Mouse (Mus musculus): Measurements from ENCODE around the gene Atrnl1. TPM values are rescaled to one million over a fixed set of nuclear protein-coding genes. Genes with fewer than 3 reads are reported as not detected.

The Atrnl1 gene
- total RNA-seq, 1 experiment, result 6.7 TPM

GRCm38 (mm10) chr19:57957363-57957762 is 346.5 kb downstream of the Atrnl1 start:
- TF ChIP-seq MAFK (IDR thresholded peaks at IDR 0.05; ENCODE audit: insufficient read depth, low read depth, low read length) (no peak), ZNF384 (IDR thresholded peaks at IDR 0.05; ENCODE audit: low read depth, low read length) (no peak), HCFC1 (IDR thresholded peaks at IDR 0.05; ENCODE audit: borderline replicate concordance, insufficient read depth, low read length) (no peak), CHD2 (IDR thresholded peaks at IDR 0.05; ENCODE audit: low read depth, low read length) (no peak), ZC3H11A (IDR thresholded peaks at IDR 0.05; ENCODE audit: borderline replicate concordance, low read depth, low read length) (no peak)
- Histone ChIP-seq H3K27ac (ENCODE audit: insufficient read depth, low read depth, low read length, poor library complexity, severe bottlenecking) (no peak overlapping the region), H3K4me3 (ENCODE audit: insufficient read depth in 1 of 2, low read depth in 1 of 2, low read length in 2 of 2, poor library complexity in 1 of 2, severe bottlenecking in 1 of 2) (no peak overlapping the region), H3K4me1 (ENCODE audit: control insufficient read depth in 2 of 2, insufficient read depth in 2 of 2, low read length in 2 of 2, poor library complexity in 1 of 2) (peaks cover 0 to 3% of the 10 kb centered on the region in 2 experiments; a peak in 1 of 4 replicates), H3K9me3 (ENCODE audit: control insufficient read depth, insufficient read depth, low read depth, low read length) (no peaks in the 10 kb centered on the region; the same call in 1 of the 2 replicates), H3K36me3 (ENCODE audit: control insufficient read depth, insufficient read depth, low read length, poor library complexity, severe bottlenecking) (no peaks in the 10 kb centered on the region), H3K9ac (ENCODE audit: insufficient read depth, low read depth, low read length, poor library complexity, severe bottlenecking) (no peak overlapping the region)
- no peak for DNase-seq (ENCODE audit: low read depth, low spot score)
- in situ Hi-C loops (cut with MboI; ENCODE audit: low sequenced_read_pairs in 2 of 2, unreplicated experiment in 2 of 2), result no loop called here

- Histone ChIP-seq H3K4me1 (ENCODE audit: control insufficient read depth in 2 of 2, insufficient read depth in 2 of 2, low read length in 2 of 2, poor library complexity in 1 of 2) (peaks cover 0 to 3% of the 10 kb centered on the region in 2 experiments; a peak in 1 of 4 replicates), H3K9me3 (ENCODE audit: control insufficient read depth, insufficient read depth, low read depth, low read length) (no peaks in the 10 kb centered on the region; the same call in 1 of the 2 replicates), H3K4me3 (ENCODE audit: insufficient read depth in 1 of 2, low read depth in 1 of 2, low read length in 2 of 2, poor library complexity in 1 of 2, severe bottlenecking in 1 of 2) (no peak overlapping the region), H3K9ac (ENCODE audit: insufficient read depth, low read depth, low read length, poor library complexity, severe bottlenecking) (no peak overlapping the region), H3K27ac (ENCODE audit: insufficient read depth, low read depth, low read length, poor library complexity, severe bottlenecking) (no peak overlapping the region), H3K36me3 (ENCODE audit: control insufficient read depth, insufficient read depth, low read length, poor library complexity, severe bottlenecking) (no peaks in the 10 kb centered on the region)
- no peak for TF ChIP-seq HCFC1 (IDR thresholded peaks at IDR 0.05; ENCODE audit: borderline replicate concordance, insufficient read depth, low read length)
- no peak for TF ChIP-seq ZC3H11A (IDR thresholded peaks at IDR 0.05; ENCODE audit: borderline replicate concordance, low read depth, low read length)
- no peak for TF ChIP-seq CHD2 (IDR thresholded peaks at IDR 0.05; ENCODE audit: low read depth, low read length)
- TF ChIP-seq MAFK (IDR thresholded peaks at IDR 0.05; ENCODE audit: insufficient read depth, low read depth, low read length), result no peak
- TF ChIP-seq ZNF384 (IDR thresholded peaks at IDR 0.05; ENCODE audit: low read depth, low read length), result no peak
- in situ Hi-C loops (cut with MboI; ENCODE audit: low sequenced_read_pairs in 2 of 2, unreplicated experiment in 2 of 2), result no loop called here
- no peak for DNase-seq (ENCODE audit: low read depth, low spot score)
Observed at GRCm38 (mm10) chr19:57958154-57958553, 347.3 kb downstream of the Atrnl1 start.

GRCm38 (mm10) chr19:57958726-57959125 is 347.9 kb downstream of the Atrnl1 start:
- TF ChIP-seq ZC3H11A (IDR thresholded peaks at IDR 0.05; ENCODE audit: borderline replicate concordance, low read depth, low read length) (no peak), CHD2 (IDR thresholded peaks at IDR 0.05; ENCODE audit: low read depth, low read length) (no peak), MAFK (IDR thresholded peaks at IDR 0.05; ENCODE audit: insufficient read depth, low read depth, low read length) (no peak), ZNF384 (IDR thresholded peaks at IDR 0.05; ENCODE audit: low read depth, low read length) (no peak), HCFC1 (IDR thresholded peaks at IDR 0.05; ENCODE audit: borderline replicate concordance, insufficient read depth, low read length) (no peak)
- Histone ChIP-seq H3K9ac (ENCODE audit: insufficient read depth, low read depth, low read length, poor library complexity, severe bottlenecking) (no peak overlapping the region), H3K4me1 (ENCODE audit: control insufficient read depth in 2 of 2, insufficient read depth in 2 of 2, low read length in 2 of 2, poor library complexity in 1 of 2) (peaks cover 0 to 3% of the 10 kb centered on the region in 2 experiments; a peak in 1 of 4 replicates), H3K36me3 (ENCODE audit: control insufficient read depth, insufficient read depth, low read length, poor library complexity, severe bottlenecking) (no peaks in the 10 kb centered on the region), H3K27ac (ENCODE audit: insufficient read depth, low read depth, low read length, poor library complexity, severe bottlenecking) (no peak overlapping the region), H3K4me3 (ENCODE audit: insufficient read depth in 1 of 2, low read depth in 1 of 2, low read length in 2 of 2, poor library complexity in 1 of 2, severe bottlenecking in 1 of 2) (no peak overlapping the region), H3K9me3 (ENCODE audit: control insufficient read depth, insufficient read depth, low read depth, low read length) (no peaks in the 10 kb centered on the region; the same call in 1 of the 2 replicates)
- no peak for DNase-seq (ENCODE audit: low read depth, low spot score)
- in situ Hi-C loops (cut with MboI; ENCODE audit: low sequenced_read_pairs in 2 of 2, unreplicated experiment in 2 of 2), result no loop called here

- no peaks in the 10 kb centered on the region for H3K36me3 ChIP-seq (ENCODE audit: control insufficient read depth, insufficient read depth, low read length, poor library complexity, severe bottlenecking)
- no peaks in the 10 kb centered on the region; a peak in 1 of 4 replicates for H3K4me1 ChIP-seq (ENCODE audit: control insufficient read depth in 2 of 2, insufficient read depth in 2 of 2, low read length in 2 of 2, poor library complexity in 1 of 2)
- in situ Hi-C loops (cut with MboI; ENCODE audit: low sequenced_read_pairs in 2 of 2, unreplicated experiment in 2 of 2), result no loop called here
- no peak overlapping the region for H3K9ac ChIP-seq (ENCODE audit: insufficient read depth, low read depth, low read length, poor library complexity, severe bottlenecking)
- no peak for DNase-seq (ENCODE audit: low read depth, low spot score)
- no peaks in the 10 kb centered on the region; the same call in 1 of the 2 replicates for H3K9me3 ChIP-seq (ENCODE audit: control insufficient read depth, insufficient read depth, low read depth, low read length)
- no peak overlapping the region for H3K4me3 ChIP-seq (ENCODE audit: insufficient read depth in 1 of 2, low read depth in 1 of 2, low read length in 2 of 2, poor library complexity in 1 of 2, severe bottlenecking in 1 of 2)
- TF ChIP-seq MAFK (IDR thresholded peaks at IDR 0.05; ENCODE audit: insufficient read depth, low read depth, low read length) (no peak), ZNF384 (IDR thresholded peaks at IDR 0.05; ENCODE audit: low read depth, low read length) (no peak), CHD2 (IDR thresholded peaks at IDR 0.05; ENCODE audit: low read depth, low read length) (no peak), HCFC1 (IDR thresholded peaks at IDR 0.05; ENCODE audit: borderline replicate concordance, insufficient read depth, low read length) (no peak), ZC3H11A (IDR thresholded peaks at IDR 0.05; ENCODE audit: borderline replicate concordance, low read depth, low read length) (no peak)
- H3K27ac ChIP-seq (ENCODE audit: insufficient read depth, low read depth, low read length, poor library complexity, severe bottlenecking), result no peak overlapping the region
Observed at GRCm38 (mm10) chr19:57961321-57961720, 350.5 kb downstream of the Atrnl1 start.
